Mouse (Mus musculus) limb, embryonic 14.5 days (tissue): Measurements from ENCODE around the gene Ift80. TPM values are rescaled to one million over a fixed set of nuclear protein-coding genes. Genes with fewer than 3 reads are reported as not detected.

Experiments used
- ATAC-seq: fragments of 200-750 bp; cut with Nextera tagmentation; 2 replicates; pipeline ENCODE4 v1.8.0; 2017; ENCODE audit warnings: low read depth, moderate number of reproducible peaks, moderate TSS enrichment; ENCODE audit not compliant: low FRiP score
- DNase-seq: peaks from one replicate; pipeline ENCODE4 v3.0.0-alpha.2; 2015; ENCODE audit warnings: low spot score
- H3K27ac ChIP-seq: fragments of 300-500 bp; sonication (generic); replicated peaks from 2 replicates; pipeline ENCODE4 v1.5.1; 2014; ENCODE audit warnings: low read depth, mild to moderate bottlenecking, low read length, moderate library complexity, mixed read lengths
- H3K27me3 ChIP-seq: fragments of 300-500 bp; sonication (generic); 2 replicates; pipeline ENCODE4 v1.6.1; 2014; ENCODE audit warnings: low read length, mixed read lengths; ENCODE audit not compliant: control insufficient read depth, insufficient read depth
- H3K36me3 ChIP-seq: fragments of 300-500 bp; sonication (generic); 2 replicates; pipeline ENCODE4 v1.6.1; 2014; ENCODE audit warnings: mild to moderate bottlenecking, low read length, moderate library complexity, mixed read lengths; ENCODE audit not compliant: control insufficient read depth, insufficient read depth
- H3K4me1 ChIP-seq: fragments of 300-500 bp; sonication (generic); 2 replicates; pipeline ENCODE4 v1.6.1; 2014; ENCODE audit warnings: antibody characterized with exemption, low read length, mixed read lengths; ENCODE audit not compliant: control insufficient read depth, insufficient read depth
- H3K4me2 ChIP-seq: fragments of 300-500 bp; sonication (generic); replicated peaks from 2 replicates; pipeline ENCODE4 v1.6.1; 2014; ENCODE audit warnings: low read depth, mild to moderate bottlenecking, low read length, moderate library complexity; ENCODE audit not compliant: severe bottlenecking
- H3K4me3 ChIP-seq: fragments of 300-500 bp; sonication (generic); replicated peaks from 2 replicates; pipeline ENCODE4 v1.5.1; 2014; ENCODE audit warnings: low read length
- H3K9ac ChIP-seq: fragments of 300-500 bp; sonication (generic); 2 replicates; pipeline ENCODE4 v1.6.1; 2014; ENCODE audit warnings: mild to moderate bottlenecking, low read depth, low read length, moderate library complexity; ENCODE audit not compliant: severe bottlenecking
- H3K9me3 ChIP-seq: fragments of 300-500 bp; sonication (generic); 2 replicates; pipeline ENCODE4 v1.6.1; 2016; ENCODE audit warnings: low read length; ENCODE audit not compliant: control insufficient read depth
- POLR2A ChIP-seq: fragments of 200-500 bp; IDR thresholded peaks from 2 replicates; pipeline ENCODE4 v1.8.0; 2012; ENCODE audit warnings: inconsistent platforms, mild to moderate bottlenecking, moderate library complexity, borderline replicate concordance; ENCODE audit not compliant: insufficient read depth, insufficient read length; ENCODE audit errors: extremely low read depth
- WGBS: fragments of 180-500 bp; shearing (Covaris S2); extraction: QIAGEN DNeasy Blood & Tissue Kit; methylation state at CpG from one replicate; pipeline ENCODE4 v1.1.7; 2014; 5-methylcytosine and 5-hydroxymethylcytosine counted together
- polyA plus RNA-seq, 2 experiments: library from polyadenylated mRNA; depleted of rRNA in 1 of 2; stranded (reverse) in 1 of 2; unstranded in 1 of 2; fragments of >200 nt; fragmentation: Nextera tagmentation in 1 of 2; extraction: Ambion mirVana in 1 of 2; gene quantifications; 2 replicates each; pipeline versions ENCODE4 v1.2.1 to v1.2.3; 2012 to 2014

Ift80 gene
- polyA plus RNA-seq, 2 experiments, result 16.4 to 24.3 TPM

DNA sequence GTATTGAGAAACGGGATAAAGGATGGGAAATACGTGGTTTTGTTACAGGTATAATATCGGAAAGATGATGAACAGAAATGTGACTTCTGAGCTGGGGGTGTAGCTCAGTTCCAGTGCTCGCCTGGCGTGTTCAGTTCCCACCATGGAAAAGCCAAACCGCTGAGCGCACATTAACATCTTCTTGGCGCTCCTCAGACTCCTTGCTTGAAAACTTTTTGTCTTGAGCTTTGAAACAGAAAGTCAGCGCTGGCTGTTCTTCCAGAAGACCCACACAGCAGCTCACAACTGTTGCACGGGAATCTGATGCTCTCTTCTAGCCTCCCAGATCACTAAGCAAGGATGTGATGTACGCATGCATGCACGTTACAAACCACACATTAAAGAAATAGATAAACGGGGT, 41.4 kb upstream of the Ift80 start:
- Histone ChIP-seq H3K4me2 (peak overlapping the region; percentile 80), H3K36me3 (no peaks in the 10 kb centered on the region), H3K9ac (peak overlapping the region; percentile 90), H3K9me3 (no peaks in the 10 kb centered on the region), H3K27ac (no peak overlapping the region), H3K4me1 (peaks cover 6% of the 10 kb centered on the region; the same call in 1 of the 2 replicates), H3K4me3 (peak overlapping the region; percentile 85), H3K27me3 (no peaks in the 10 kb centered on the region)
- DNase-seq (no peak), ATAC-seq (no peak)
- no peak for TF ChIP-seq POLR2A
- WGBS, result 19% methylated on average over 13 of the region's 13 CpGs

DNA sequence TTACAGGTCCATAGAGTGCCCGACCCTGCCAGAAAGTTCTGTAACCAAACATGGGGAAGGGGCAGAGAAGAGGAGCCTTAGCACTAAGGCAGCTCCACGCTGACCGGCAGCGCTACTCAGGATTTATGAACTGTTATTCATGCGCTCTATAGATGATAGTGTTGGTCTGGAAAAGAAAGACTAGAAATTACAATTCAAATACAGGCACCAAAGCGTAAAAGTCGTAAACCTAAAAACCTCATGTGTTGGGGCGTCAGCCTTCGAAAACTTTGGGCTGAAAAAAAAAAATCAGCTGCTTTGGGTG, 41.0 kb upstream of the Ift80 start:
- Histone ChIP-seq H3K27me3 (no peaks in the 10 kb centered on the region), H3K4me1 (peaks cover 6% of the 10 kb centered on the region; the same call in 1 of the 2 replicates), H3K9me3 (no peaks in the 10 kb centered on the region), H3K36me3 (no peaks in the 10 kb centered on the region), H3K27ac (peak overlapping the region; percentile 90), H3K4me3 (peak overlapping the region; percentile 85), H3K4me2 (peak overlapping the region; percentile 80), H3K9ac (peak overlapping the region; percentile 90)
- 2% methylated on average over 9 of the region's 9 CpGs for WGBS
- ATAC-seq, result peak; percentile 20
- peak; percentile 19 for DNase-seq
- TF ChIP-seq POLR2A, result no peak

- peak; percentile 93 for ATAC-seq
These were observed 40.5 kb upstream of the Ift80 start, which contains the start of gene Trim59 for GRCm38 (mm10) chr3:69044645-69045399. TSS of gene Trim59 (minus strand) at chr3:69044755.

GRCm38 (mm10) chr3:69044167-69044591, 39.8 kb upstream of the Ift80 start:
- peak overlapping the region; percentile 90 for H3K27ac ChIP-seq
- H3K36me3 ChIP-seq, result no peaks in the 10 kb centered on the region
- under 1% methylated on average over 31 of the region's 42 CpGs for WGBS
- ATAC-seq (peak; percentile 64), DNase-seq (peak; percentile 37)
- H3K4me3 ChIP-seq, result peak overlapping the region; percentile 85
- H3K4me1 ChIP-seq, result peaks cover 6% of the 10 kb centered on the region; the same call in 1 of the 2 replicates
- H3K27me3 ChIP-seq, result no peaks in the 10 kb centered on the region
- no peaks in the 10 kb centered on the region for H3K9me3 ChIP-seq
- peak overlapping the region; percentile 51 for H3K4me2 ChIP-seq
- no peak for TF ChIP-seq POLR2A
- peak overlapping the region; percentile 90 for H3K9ac ChIP-seq

More at GRCm38 (mm10) chr3:69044645-69045399, 40.5 kb upstream of the Ift80 start, which contains the start of gene Trim59:
- peak within 1 kb of the TSS; percentile 80 for H3K4me2 ChIP-seq
- no peaks in the 10 kb centered on the region for H3K9me3 ChIP-seq
- DNase-seq, result peak; percentile 94
- no peaks in the 10 kb centered on the region for H3K27me3 ChIP-seq
- no peaks in the 10 kb centered on the region for H3K36me3 ChIP-seq
- H3K4me3 ChIP-seq, result peak within 1 kb of the TSS; percentile 85
- peak within 1 kb of the TSS; percentile 90 for H3K27ac ChIP-seq
- under 1% methylated on average over 32 of the region's 80 CpGs for WGBS
- peak; percentile 85; the same call in 1 of the 2 replicates for TF ChIP-seq POLR2A
- H3K4me1 ChIP-seq, result peaks cover 6% of the 10 kb centered on the region; the same call in 1 of the 2 replicates
- peak within 1 kb of the TSS; percentile 90 for H3K9ac ChIP-seq

GRCm38 (mm10) chr3:69041298-69041697, 36.9 kb upstream of the Ift80 start:
- Histone ChIP-seq H3K4me1 (peaks cover 6% of the 10 kb centered on the region; the same call in 1 of the 2 replicates), H3K27ac (no peak overlapping the region), H3K36me3 (peaks cover 13% of the 10 kb centered on the region), H3K27me3 (no peaks in the 10 kb centered on the region), H3K9ac (no peak overlapping the region), H3K4me2 (no peak overlapping the region), H3K4me3 (no peak overlapping the region), H3K9me3 (no peaks in the 10 kb centered on the region)
- ATAC-seq, result no peak
- TF ChIP-seq POLR2A, result no peak
- DNase-seq, result no peak
- 77% methylated on average over 5 of the region's 5 CpGs for WGBS
